Mouse (Mus musculus): ENCODE measurements at regions not wholly inside any gene's neighbourhood (a gene's known extent, or its start where the extent isn't known, plus 50 kb on each side); places are given as distances from the start of the nearest gene placed in this dataset.

DNA sequence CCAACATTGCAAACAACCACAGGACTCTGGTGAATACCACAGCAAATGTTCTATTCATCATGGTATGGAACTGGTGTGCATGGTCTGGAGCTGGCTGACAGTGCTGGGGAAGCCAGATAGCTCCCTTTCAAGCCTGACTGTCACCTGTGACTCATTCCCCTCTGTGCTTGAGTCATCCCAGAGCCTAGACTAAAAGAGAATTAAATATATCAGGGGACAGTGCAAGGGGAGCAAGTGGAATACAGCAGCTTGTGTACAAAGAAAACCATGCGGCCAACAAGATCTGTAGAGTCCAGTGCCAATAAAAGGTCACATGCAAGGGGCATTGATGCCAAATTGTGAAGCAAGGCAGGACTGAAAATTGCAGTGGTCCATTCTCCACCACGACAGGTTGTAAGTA, 117.7 kb downstream of the Pah start:
- intact Hi-C loops (cut with DNase I), result no loop called here

DNA sequence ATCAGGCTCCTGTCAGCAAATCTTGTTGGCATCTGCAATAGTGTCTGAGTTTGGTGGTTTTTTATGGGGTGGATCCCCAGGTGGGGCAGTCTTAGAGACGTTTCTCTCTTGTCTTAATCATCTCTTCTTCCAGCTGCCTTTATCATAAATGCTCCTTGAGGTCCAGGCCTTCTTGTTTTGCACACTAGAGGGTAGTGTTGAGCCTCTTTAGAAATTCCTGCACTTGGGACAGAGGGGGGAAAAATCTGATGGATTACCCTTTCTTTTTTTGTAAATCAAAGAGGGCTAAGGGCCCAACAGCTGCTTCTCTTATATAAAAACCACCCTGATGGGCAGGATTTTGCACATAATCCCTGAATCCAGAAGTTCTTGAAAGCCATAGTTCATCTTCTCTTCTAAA, 127.5 kb downstream of the Pah start:
- intact Hi-C loops (cut with DNase I), result loop anchor here (5.0 kb wide), 1 partner anchor 678 kb away; no protein-coding TSS in a partner anchor
- peak in 1 of 2 experiments; percentile 21 for DNase-seq

More for the DNA sequence above, 117.7 kb downstream of the Pah start:
- no peak for DNase-seq

DNA sequence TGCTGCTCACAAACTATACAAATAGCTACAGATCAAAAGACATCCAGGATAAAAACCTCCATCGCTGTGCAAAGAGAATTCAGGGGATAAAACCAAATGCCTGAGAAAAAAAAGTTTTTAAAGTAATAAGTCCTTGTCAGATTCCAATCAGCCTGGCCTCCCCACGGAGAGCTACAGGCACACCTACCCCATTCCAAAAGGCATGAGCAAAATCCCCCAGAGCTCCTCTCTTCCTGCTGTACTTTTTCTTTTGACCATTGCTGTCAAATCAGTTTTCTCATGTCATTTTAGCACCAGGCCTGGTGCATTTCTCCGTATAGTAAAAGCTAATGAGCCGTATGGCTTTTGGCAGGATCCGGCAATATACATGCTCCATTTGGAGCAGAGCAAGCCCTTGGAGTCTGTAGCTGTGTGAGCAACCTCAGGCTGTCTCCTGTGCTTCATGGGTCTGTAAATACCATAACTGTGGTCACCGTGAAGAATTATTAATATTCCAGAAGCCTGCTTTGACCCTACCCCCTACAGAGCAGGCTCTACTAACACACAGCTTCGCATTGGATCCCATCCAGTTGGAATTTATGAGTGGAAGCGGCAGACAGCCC, 130.6 kb downstream of the Pah start:
- intact Hi-C loops (cut with DNase I), result loop anchor here (5.0 kb wide), 1 partner anchor 655 kb away; no protein-coding TSS in a partner anchor
- no peak for DNase-seq

DNA sequence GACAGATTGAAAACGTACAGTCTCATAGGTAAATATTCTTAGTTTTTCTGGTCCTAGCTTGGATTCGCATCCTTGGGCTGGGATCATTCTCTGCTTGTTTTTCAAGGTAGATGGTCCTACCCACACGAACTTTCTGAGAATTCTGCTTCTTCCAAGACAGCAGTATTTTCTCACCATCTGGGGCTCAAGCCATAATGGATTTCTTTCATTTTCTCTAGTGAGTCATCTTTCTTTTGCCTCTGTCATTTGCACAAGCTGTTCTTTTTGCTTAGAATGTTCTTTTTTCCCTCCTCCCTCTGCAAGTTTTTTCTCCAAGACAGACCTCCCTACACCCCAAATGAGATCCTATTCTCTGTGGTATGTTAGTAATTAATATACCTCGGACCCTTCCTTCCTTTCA, 132.5 kb downstream of the Pah start:
- intact Hi-C loops (cut with DNase I), result loop anchor here (5.0 kb wide), 1 partner anchor 653 kb away; no protein-coding TSS in a partner anchor
- no peak for DNase-seq

DNA sequence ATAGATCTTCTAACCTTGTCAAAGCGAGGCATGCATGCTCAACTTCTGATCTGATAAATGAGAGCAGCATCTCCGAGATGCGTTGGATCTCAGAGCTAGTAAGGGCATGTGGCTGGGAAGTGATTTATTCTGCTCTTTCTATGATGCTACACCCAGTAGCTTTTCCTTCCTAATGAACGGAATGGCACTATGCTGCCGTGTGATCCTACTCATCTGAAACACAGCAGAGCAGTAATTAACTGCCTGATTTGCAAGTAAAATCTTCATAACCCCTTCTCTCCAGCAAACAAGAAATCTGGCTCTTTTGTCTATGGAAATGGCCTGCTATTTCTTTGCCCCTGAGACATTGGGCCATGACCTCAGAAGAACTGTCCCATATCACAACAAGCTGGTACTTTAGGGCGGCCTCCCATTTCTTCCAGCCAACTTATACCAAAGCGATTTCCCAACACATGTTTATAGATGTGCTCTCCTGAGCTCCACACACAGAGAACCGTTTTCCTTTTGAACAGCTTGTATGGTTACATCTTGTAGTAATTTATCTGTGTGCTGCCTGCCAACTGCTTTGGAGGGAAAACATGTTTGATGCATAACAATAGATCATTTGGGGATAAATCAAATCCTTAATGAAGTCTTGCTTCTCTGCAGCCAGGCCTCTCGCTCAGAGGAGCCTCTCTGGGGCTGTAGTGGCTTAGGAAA, 144.6 kb downstream of the Pah start:
- DNase-seq, result peak in 1 of 2 experiments; percentile 17
- intact Hi-C loops (cut with DNase I), result no loop called here

DNA sequence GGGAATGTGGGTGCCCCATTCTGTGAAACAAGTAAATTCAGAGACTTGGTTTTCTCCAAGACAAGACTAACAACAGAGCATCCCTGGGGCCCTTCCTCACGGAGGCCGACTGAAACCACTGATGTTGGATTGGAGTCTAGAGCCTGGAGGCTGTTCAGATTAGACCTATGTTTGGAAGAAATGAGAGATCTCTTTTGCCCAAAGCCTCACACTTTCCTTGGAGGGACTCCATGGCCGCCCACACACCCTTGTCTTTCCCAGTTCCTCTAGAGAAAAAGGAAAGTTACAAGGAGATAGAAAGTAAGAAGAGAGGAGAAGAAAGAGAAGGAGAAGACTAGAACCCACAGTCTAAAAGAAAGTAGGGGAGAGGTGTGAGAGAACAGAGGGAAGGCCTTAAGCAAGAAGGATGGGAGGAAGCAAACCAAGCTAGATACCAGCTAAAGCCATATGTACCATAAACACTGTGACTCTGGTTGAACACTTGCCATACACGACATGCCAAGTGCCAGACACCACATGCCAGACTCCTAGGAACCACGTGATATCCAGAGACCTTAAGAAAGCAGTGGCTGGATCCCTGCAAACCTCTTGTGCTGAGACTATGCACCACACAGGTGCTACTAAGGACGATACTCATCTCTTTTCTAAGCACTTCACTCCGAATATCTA, 145.3 kb downstream of the Pah start:
- peak; percentile 21 to 52 for DNase-seq
- intact Hi-C loops (cut with DNase I), result no loop called here

DNA sequence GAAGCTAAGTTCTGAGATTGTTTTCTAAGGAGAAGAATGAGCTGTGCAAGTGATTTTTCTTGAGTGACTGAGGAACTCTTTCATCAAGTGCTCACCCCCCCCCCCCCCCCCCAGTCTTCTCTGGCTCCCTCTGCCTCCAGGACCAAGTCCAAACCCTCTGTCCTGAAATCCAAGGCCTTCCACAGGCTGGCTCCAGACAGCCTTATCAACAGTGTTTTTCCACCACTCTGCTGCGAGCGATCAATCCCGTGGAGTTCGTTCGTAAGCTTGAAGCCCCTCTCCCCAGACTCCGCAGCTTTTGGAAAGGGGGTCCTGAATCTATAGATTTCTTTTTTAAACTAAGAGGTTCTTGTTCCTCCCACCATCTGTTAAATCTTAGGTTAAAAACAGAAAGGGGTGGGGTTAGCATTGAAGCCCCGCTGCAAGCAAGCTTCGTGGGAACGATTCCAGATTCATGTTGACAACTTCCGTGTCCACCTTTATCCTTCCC, 146.1 kb downstream of the Pah start:
- DNase-seq, result no peak
- intact Hi-C loops (cut with DNase I), result no loop called here

DNA sequence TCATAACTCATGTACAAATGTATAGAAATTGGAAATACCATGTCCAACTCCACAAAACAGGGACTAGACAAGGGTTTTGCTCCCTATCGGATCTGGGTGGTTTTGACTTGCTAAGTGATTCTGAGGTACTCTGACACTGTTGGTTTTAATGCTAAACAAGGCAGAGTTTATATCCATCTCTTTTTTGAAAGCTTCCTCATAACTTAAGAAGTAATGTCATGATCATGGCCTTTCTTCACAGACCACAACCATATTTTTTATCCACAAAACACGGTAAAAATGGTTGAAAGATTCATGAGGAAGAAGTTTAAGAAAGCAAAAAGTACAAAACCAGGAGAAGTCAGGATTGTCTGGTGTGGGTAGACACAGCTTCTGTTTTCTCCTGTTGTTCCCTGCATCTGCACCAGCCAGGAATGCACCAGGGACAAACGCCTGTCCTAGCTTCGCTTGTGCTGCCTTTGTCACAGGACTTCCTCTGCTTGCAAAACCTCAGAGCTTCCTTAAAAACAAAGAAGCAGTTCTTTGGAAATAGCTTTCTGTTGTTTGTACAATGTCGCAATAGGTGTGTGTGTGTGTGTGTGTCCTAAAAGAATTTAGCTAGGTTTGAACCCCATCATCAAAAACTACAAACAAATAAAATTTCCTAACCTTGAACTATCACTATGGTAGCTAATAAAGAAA, 153.3 kb downstream of the Pah start:
- intact Hi-C loops (cut with DNase I), result no loop called here
- no peak for DNase-seq

DNA sequence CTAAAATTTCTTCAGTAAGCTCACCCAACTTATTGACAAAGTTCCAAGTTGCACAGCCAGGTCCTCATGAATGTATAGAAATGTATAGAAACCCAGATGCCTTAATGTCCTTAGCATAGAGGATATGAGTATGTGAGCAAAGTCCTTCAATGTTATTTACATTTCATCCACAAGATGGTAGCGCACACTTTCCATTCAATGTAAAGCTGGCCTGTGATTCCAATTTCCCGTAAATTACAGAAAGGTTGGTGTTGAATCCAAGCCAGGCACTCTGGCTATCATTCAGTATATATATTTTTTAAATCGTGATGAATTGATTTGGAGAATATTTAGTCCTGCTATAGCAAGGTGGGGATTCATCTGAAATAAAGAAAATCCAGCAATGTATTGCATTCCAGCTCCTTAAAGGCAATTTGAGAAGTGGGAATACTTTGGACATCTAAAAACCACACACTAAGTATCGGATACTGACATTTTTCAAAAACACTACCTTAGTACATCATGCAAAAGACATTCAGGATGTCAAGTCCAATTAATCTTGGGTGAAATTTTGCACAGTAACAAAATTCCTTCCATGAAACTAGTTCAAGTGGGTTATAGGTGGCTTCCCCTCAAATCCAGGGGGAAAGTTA, 154.6 kb downstream of the Pah start:
- DNase-seq, result no peak
- intact Hi-C loops (cut with DNase I), result no loop called here

DNA sequence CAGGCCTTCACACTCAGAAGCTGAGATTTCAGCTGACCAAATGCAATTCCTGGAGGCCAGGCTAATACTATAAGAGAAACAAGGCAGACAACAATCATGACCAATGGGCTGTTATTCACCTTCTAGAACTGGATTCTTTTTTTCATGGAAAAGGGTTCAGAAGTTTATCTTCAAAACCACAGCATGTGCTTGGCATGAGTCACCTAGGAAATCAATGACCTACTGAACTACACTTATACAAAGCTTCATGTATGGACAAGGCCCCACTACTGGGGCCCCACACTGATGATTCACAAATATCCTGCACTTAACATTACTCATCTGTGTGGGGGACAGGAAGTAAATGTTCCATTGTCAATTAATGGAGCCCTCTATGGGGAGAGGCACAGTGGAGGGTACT, 157.4 kb downstream of the Pah start:
- intact Hi-C loops (cut with DNase I), result no loop called here
- DNase-seq, result no peak

DNA sequence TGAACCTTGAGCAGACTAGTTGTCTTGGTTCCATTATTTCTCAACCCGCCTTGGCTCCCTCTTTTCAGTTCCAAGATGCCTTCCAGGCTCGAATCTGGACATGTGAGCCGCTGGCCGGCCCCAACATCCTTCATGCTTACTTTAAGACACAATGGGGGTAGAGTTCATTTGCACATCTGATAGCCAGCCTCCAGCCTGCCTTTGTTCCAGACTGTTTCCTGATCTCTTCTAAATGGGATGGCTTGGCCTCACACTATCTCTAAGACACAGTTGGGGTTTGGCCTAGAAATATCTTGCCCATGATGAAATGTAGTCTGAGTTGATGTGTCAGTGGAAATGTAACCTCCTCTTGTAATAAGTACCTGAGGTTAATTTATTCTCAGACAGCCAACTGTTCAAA, 164.7 kb downstream of the Pah start:
- DNase-seq, result no peak
- intact Hi-C loops (cut with DNase I), result no loop called here

DNA sequence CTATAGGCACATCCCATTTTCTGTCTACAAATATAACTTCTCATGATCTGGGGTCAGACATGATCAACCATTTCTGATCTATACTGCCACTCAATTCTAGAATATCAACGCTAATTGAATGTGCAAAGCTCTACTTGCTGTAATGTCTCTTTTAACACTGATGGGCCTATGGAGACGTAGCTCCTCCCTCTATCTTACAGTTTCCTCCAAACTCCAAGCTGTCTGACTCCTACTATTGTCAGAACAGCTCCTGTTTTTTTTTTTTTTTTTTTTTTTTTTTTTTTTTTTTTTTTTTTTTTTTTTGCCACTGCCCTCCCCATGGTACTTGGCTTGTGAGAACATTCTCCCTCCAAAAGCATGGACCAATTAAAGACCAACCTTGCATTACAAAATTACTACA, 165.2 kb downstream of the Pah start:
- intact Hi-C loops (cut with DNase I), result no loop called here
- no peak for DNase-seq

DNA sequence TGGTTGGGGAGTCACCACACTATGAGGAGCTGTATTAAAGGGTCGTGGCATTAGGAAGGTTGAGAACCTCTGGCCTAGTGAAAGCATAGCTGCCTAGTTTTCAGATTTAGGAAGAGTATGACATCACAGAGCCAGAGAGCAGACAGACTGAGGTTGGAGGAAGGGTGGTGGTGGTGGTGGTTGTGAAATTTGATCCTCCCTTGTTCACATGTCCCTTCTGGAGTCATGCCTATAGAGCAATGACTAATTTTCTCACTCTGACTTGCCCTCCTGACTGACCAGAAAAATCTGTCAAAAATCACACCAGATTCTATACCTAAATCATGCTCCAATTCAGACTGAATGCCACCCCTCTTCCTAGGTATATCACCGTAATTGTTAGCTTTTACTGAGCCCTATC, 166.2 kb downstream of the Pah start:
- intact Hi-C loops (cut with DNase I), result no loop called here
- DNase-seq, result no peak

DNA sequence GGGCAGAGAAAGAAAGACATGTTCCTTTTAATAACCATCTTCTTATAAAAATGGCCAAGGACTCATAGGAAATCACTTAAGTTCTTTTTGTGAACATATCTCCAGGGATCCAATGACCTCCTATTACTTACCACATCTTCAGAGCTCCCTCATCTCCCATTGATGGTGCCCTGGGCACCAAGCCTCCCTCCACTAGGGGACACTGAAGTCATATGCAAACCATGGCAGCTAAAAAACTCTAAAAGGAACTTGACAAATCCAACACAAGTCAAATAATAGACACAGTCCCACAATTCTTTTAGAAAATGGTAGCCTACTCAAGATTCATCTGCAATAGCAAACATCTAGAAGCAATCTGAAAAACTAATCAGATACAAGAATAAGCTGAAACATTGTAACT, 167.2 kb upstream of the Igf1 start:
- no peak for DNase-seq

DNA sequence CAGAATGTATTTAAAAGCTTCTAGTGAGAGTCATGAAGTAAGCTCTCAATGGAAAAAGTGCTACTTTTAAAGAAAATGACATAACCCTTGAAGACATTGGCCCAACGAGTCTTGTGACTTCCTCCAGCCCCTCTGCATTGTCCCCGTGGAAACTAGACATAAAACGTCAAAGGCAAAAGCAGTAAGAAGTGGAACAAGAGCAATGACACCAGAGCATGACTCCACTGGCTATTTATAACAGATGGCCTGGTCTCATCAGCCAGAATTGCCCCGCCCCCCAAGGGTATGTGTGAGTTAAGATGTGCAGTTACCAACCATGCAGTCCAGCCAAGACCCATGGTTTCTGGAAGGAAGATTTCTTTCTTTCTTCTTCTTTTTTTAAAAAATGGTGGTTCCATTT, 161.6 kb upstream of the Igf1 start:
- intact Hi-C loops (cut with DNase I), result no loop called here

More for the DNA sequence above, 167.2 kb upstream of the Igf1 start:
- intact Hi-C loops (cut with DNase I), result no loop called here

DNA sequence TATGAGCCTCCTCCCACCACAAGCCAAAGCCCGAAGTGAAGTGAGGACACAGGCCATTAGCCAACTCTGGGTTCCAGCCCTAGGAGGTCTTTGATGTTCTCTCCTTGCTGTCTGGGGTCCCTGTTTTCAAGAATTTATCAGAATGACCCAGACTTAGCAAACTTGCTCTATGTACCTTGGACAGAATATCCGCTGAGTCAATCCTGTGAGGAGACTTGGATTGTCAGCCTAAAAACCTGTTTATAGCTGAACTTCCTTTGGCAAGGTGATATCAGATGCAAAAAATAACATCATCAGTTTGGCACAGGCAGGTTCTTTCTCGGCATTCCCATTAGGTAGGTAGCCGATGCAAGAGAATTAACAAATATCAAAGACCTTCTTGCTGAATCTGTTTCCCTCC, 146.9 kb upstream of the Igf1 start:
- intact Hi-C loops (cut with DNase I), result no loop called here
- DNase-seq, result no peak

More for the DNA sequence above, 161.6 kb upstream of the Igf1 start:
- DNase-seq, result no peak

DNA sequence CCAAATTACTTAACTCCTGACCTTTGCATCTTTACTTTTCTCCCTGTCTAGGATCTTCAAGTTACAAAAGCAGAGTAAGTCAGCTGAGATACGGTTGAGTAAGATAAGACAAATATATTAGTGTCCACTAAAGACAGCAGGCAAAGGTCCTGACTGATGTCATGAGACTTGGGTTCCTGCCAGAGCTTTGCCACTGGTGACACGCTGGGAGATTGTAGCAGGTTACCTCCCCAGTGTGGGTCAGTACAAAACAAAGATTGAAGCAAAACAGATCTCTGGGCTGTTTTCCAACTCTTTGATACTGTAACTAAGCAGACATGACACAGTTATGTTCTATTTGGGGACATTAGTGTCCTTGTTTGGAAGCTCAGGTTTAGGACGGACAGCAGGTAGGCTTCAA, 146.3 kb upstream of the Igf1 start:
- intact Hi-C loops (cut with DNase I), result no loop called here

DNA sequence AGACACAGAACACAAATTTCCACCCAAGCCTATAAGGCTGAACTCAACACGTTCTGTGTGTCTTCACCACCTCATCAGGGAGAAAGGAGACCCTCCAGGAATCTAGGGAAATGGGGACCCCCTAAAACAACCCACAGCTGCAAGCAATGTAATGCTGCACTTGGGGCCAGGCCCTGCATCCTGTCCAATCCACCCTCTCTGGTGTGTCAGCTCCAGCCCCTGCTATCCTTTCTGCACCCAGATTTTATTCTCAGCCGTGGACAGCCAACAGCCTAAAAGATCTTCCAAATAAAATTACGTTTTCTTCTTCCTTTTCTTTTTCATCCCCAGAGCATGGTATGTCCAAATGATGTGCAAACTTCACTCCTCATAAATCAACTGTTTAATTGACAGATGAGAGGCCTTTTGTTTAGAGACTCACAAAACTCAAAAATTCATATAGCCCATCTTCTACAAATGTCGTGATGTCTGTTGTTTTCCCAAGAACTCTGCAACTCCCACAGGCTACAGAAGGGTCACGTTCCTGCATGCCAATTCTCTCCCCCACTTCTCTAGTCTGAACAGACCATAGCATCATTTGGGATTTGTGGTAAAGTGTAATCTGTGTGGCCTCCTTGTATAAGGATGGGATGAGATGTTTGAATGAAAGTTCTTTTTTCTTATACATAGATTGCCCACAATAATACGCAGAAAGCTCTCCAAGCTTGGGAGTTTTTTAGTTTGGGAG, 142.0 kb upstream of the Igf1 start:
- intact Hi-C loops (cut with DNase I), result no loop called here
- no peak for DNase-seq

More for the DNA sequence above, 146.3 kb upstream of the Igf1 start:
- DNase-seq, result no peak

DNA sequence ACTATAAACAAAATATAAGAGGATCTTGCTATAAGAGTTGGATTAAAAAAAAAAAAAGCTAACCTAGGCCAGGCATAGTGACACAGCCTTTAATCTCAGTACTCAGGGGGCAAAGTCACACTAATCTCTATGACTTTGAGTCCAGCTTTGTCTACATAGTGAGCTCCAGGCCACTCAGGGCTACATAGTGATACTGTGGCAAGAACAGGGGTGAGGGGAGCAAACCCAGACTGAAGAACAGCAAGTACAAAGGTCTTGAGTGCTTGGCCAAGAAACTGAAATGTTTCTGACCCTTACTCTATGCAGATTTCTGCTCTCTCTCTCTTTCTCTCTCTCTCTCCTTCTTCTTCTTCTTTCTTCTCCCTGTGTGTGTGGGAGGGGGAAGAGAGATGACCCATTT, 140.9 kb upstream of the Igf1 start:
- intact Hi-C loops (cut with DNase I), result no loop called here
- no peak for DNase-seq

DNA sequence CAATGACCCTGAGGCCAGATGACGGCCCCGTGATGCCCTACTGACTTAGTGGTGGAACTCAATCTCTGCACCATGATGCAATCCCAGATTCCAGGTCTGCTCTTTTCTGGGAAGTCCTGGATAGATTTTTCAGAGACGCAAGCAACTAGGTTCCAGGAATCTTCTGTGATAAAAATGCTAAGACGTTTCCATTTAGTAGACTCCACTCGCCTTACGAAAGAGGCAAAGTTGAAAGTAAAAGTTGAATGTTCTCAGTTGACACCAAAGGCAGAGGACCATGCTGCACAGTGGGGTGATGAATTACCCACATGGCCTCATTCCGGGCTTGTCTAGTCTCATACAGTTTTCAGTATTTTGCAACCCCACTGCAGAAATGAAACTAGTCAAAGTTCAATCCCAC, 139.6 kb upstream of the Igf1 start:
- no peak for DNase-seq
- intact Hi-C loops (cut with DNase I), result no loop called here
